Mouse (Mus musculus) C2C12 (cell line): ENCODE data around the gene Nufip1. TPM values are rescaled to one million over a fixed set of nuclear protein-coding genes. Genes with fewer than 3 reads are reported as not detected.

Experiments
- H3K27me3 ChIP-seq: one replicate; pipeline ENCODE4 v1.6.1; 2011; ENCODE audit not compliant: control insufficient read depth, insufficient read depth, insufficient read length
- H3K36me3 ChIP-seq: one replicate; pipeline ENCODE4 v1.6.1; 2011; ENCODE audit not compliant: control insufficient read depth, insufficient read depth
- H3K4me3 ChIP-seq: one replicate; pipeline ENCODE4 v1.5.1; 2011; ENCODE audit warnings: mild to moderate bottlenecking, control low read depth; ENCODE audit not compliant: poor library complexity, insufficient read depth, severe bottlenecking
- H3K79me2 ChIP-seq: one replicate; pipeline ENCODE4 v1.6.1; 2011; ENCODE audit not compliant: control insufficient read depth, insufficient read depth
- H3K79me3 ChIP-seq: one replicate; pipeline ENCODE4 v1.6.1; 2011; ENCODE audit warnings: low read depth, control low read depth
- H3ac ChIP-seq: one replicate; pipeline ENCODE3; 2011; ENCODE audit warnings: low read depth; ENCODE audit not compliant: control insufficient read depth, insufficient read length
- CEBPB ChIP-seq: IDR thresholded peaks from one replicate; pipeline ENCODE4 v1.6.1; 2011; ENCODE audit warnings: low read depth, mild to moderate bottlenecking, control low read depth, moderate library complexity
- CTCF ChIP-seq: IDR thresholded peaks from one replicate; pipeline ENCODE4 v1.5.1; 2011; ENCODE audit not compliant: control insufficient read depth, insufficient read depth, insufficient read length
- FOSL1 ChIP-seq: IDR thresholded peaks from one replicate; pipeline ENCODE4 v1.8.0; 2011; ENCODE audit warnings: mild to moderate bottlenecking, low read length; ENCODE audit not compliant: poor library complexity, insufficient read depth, severe bottlenecking
- MAX ChIP-seq: IDR thresholded peaks from one replicate; pipeline ENCODE4 v1.6.1; 2011; ENCODE audit warnings: mild to moderate bottlenecking, control low read depth
- MYOD1 ChIP-seq: IDR thresholded peaks from one replicate; pipeline ENCODE4 v1.6.1; 2011; ENCODE audit warnings: low read depth; ENCODE audit not compliant: control insufficient read depth, insufficient read length
- MYOG ChIP-seq: IDR thresholded peaks from one replicate; pipeline ENCODE4 v1.6.1; 2011; ENCODE audit not compliant: control insufficient read depth, insufficient read length; ENCODE audit errors: extremely low read depth
- USF1 ChIP-seq: IDR thresholded peaks from one replicate; pipeline ENCODE4 v1.6.1; 2011; ENCODE audit warnings: low read depth, mild to moderate bottlenecking, control low read depth, moderate library complexity
- polyA plus RNA-seq: library from polyadenylated mRNA; unstranded; fragments of >200 nt; fragmentation: generic; extraction: Trizol; gene quantifications from one replicate; pipeline ENCODE4 v1.2.1, GENCODE M21; 2012; ENCODE audit warnings: missing spikeins

Nufip1 gene
- polyA plus RNA-seq, 1 experiment, result 8.1 TPM

DNA sequence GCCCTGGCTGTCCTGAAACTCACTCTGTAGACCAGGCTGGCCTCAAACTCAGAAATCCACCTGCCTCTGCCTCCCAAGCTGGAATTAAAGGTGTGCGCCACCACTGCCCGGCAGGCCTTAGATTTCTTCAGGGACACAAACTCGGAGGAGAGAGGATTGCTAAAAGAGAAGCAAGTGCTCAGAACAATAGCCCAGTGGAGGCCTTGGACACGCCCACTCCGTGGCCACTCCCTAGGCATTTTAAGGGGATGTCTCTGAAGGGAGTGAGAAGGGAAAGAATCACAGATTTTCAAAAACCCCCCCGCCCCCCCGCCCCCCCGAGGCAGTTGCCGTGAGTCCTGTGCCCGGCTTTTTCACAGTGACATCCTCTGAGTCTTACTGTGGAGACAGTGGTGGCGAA is 53.5 kb downstream of the Nufip1 start:
- Histone ChIP-seq H3K36me3 (no peaks in the 10 kb centered on the region), H3K79me3 (no peaks in the 10 kb centered on the region), H3K27me3 (no peaks in the 10 kb centered on the region), H3ac (no peak overlapping the region), H3K79me2 (no peaks in the 10 kb centered on the region), H3K4me3 (no peak overlapping the region)
- no peak for TF ChIP-seq CEBPB
- no peak for TF ChIP-seq CTCF
- TF ChIP-seq MAX, result no peak
- no peak for TF ChIP-seq USF1
- TF ChIP-seq MYOD1, result no peak
- TF ChIP-seq FOSL1, result no peak
- TF ChIP-seq MYOG, result no peak

DNA sequence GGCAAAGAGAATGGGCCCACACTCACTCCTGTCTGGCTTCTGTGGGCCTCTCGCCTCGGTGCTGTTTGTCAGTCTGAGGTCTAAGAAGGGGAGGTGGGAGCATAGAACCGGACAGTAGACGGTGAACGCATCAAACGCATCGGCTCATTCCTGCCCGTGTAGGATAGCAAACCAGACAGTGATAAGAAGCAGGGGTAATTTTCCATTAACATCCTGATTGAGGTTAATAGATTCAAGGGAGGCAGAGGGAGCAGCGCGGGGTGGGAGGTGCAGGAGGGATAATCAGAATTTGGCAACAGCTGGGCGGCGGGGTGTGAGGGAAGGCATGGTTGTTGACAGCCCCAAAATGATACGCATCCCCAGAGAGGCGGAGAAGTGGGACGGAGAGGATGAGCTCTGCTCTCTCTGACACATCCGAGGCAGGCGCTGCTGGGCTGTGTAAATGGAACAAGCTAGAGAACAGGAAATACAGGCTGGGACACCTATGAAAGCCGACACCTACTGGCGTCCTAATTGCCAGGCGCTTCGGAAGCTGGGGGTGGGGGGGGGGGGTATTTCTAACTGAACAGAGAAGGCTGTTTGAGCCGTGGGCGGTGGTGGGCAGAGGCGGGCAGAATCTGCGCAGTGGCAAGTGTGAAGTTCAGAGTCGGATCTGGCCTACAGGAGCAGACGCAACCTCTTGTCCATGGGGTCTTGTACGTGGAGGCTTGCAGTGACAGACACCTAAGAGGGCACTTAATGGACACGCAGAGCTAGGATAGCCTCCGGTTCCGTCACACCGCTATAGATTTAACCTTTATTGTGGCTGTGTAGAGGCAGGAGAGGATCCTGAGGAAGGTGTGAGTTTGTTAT is 54.4 kb downstream of the Nufip1 start:
- no peak for TF ChIP-seq MYOD1
- no peak for TF ChIP-seq CEBPB
- TF ChIP-seq MYOG, result no peak
- no peak for TF ChIP-seq CTCF
- TF ChIP-seq FOSL1, result no peak
- no peak for TF ChIP-seq MAX
- no peak for TF ChIP-seq USF1
- H3ac ChIP-seq, result peak overlapping the region; percentile 18
- H3K4me3 ChIP-seq, result no peak overlapping the region
- no peaks in the 10 kb centered on the region for H3K79me2 ChIP-seq
- H3K36me3 ChIP-seq, result no peaks in the 10 kb centered on the region
- no peaks in the 10 kb centered on the region for H3K79me3 ChIP-seq
- H3K27me3 ChIP-seq, result no peaks in the 10 kb centered on the region

GRCm38 (mm10) chr14:76169876-76170466 is 59.3 kb downstream of the Nufip1 start:
- TF ChIP-seq CEBPB (no peak), MAX (no peak), MYOD1 (no peak), USF1 (no peak), FOSL1 (no peak), MYOG (no peak), CTCF (no peak)
- H3K27me3 ChIP-seq, result no peaks in the 10 kb centered on the region
- H3K79me2 ChIP-seq, result no peaks in the 10 kb centered on the region
- H3K36me3 ChIP-seq, result no peaks in the 10 kb centered on the region
- no peak overlapping the region for H3K4me3 ChIP-seq
- H3K79me3 ChIP-seq, result no peaks in the 10 kb centered on the region
- H3ac ChIP-seq, result no peak overlapping the region

GRCm38 (mm10) chr14:76171285-76171684 is 60.6 kb downstream of the Nufip1 start:
- Histone ChIP-seq H3ac (no peak overlapping the region), H3K4me3 (no peak overlapping the region), H3K79me2 (no peaks in the 10 kb centered on the region), H3K79me3 (no peaks in the 10 kb centered on the region), H3K27me3 (no peaks in the 10 kb centered on the region), H3K36me3 (no peaks in the 10 kb centered on the region)
- no peak for TF ChIP-seq USF1
- no peak for TF ChIP-seq CEBPB
- TF ChIP-seq FOSL1, result no peak
- TF ChIP-seq MYOG, result no peak
- TF ChIP-seq MAX, result no peak
- no peak for TF ChIP-seq CTCF
- no peak for TF ChIP-seq MYOD1

DNA sequence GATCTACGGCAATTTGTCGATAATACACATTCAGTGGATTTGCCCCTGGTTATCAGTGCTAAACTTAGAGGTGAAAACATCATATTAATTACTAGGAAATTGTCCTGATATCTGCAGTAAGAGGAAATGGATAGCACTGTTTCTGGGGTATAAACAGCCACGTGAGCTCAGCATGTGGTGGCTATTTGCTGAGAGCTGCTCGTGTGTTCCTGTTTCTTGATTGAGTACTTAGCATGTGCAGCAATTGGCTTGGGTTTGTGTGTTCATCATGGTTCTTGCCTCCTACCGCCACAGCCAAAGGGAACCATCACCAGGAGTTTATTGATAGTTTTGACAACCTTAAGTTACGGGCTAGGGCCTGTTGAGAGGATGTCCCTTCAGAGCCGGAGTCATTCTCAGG is 63.6 kb downstream of the Nufip1 start:
- no peak overlapping the region for H3ac ChIP-seq
- H3K36me3 ChIP-seq, result no peaks in the 10 kb centered on the region
- no peaks in the 10 kb centered on the region for H3K79me3 ChIP-seq
- H3K79me2 ChIP-seq, result no peaks in the 10 kb centered on the region
- H3K27me3 ChIP-seq, result no peaks in the 10 kb centered on the region
- H3K4me3 ChIP-seq, result no peak overlapping the region
- TF ChIP-seq MYOD1, result no peak
- no peak for TF ChIP-seq MAX
- no peak for TF ChIP-seq MYOG
- TF ChIP-seq CEBPB, result no peak
- no peak for TF ChIP-seq USF1
- no peak for TF ChIP-seq FOSL1
- no peak for TF ChIP-seq CTCF
